Mouse (Mus musculus) CH12.LX (cell line): ENCODE measurements at regions not wholly inside any gene's neighbourhood (a gene's known extent, or its start where the extent isn't known, plus 50 kb on each side); places are given as distances from the start of the nearest gene placed in this dataset.

Experiments used
- CTCF ChIP-seq, 2 experiments: IDR thresholded peaks in 1 of 2; conservative IDR thresholded peaks in 1 of 2; 2 replicates each; pipeline ENCODE4 v1.5.1; 2011 to 2012; ENCODE audit warnings: low read depth in 2 of 2, low read length in 2 of 2, improper control_type of control experiment in 1 of 2, inconsistent platforms in 1 of 2, mild to moderate bottlenecking in 1 of 2, moderate library complexity in 1 of 2
- ELF1 ChIP-seq: IDR thresholded peaks from 2 replicates; pipeline ENCODE4 v1.6.1; 2014; ENCODE audit warnings: low read depth, mild to moderate bottlenecking, inconsistent platforms, low read length, improper control_type of control experiment
- ETS1 ChIP-seq: conservative IDR thresholded peaks from 2 replicates; pipeline ENCODE4 v1.6.1; 2012; ENCODE audit warnings: low read depth, mild to moderate bottlenecking, inconsistent platforms, low read length, improper control_type of control experiment, moderate library complexity
- KAT2A ChIP-seq: IDR thresholded peaks from 2 replicates; pipeline ENCODE4 v1.6.1; 2012; ENCODE audit warnings: low read length, improper control_type of control experiment, inconsistent platforms; ENCODE audit not compliant: insufficient replicate concordance
- MAX ChIP-seq: IDR thresholded peaks from 2 replicates; pipeline ENCODE4 v1.6.1; 2011; ENCODE audit warnings: low read length, improper control_type of control experiment
- NELFE ChIP-seq: IDR thresholded peaks from 2 replicates; pipeline ENCODE4 v1.6.1; 2011; ENCODE audit warnings: low read depth, low read length, improper control_type of control experiment
- POLR2A ChIP-seq: IDR thresholded peaks from 2 replicates; pipeline ENCODE4 v1.6.1; 2011; ENCODE audit warnings: low read depth, mild to moderate bottlenecking, improper control_type of control experiment, low read length
- SMC3 ChIP-seq: IDR thresholded peaks from 2 replicates; pipeline ENCODE4 v1.6.1; 2011; ENCODE audit warnings: low read depth, low read length, improper control_type of control experiment
- ZMIZ1 ChIP-seq: IDR thresholded peaks from 2 replicates; pipeline ENCODE4 v1.6.1; 2012; ENCODE audit warnings: low read depth, mild to moderate bottlenecking, inconsistent platforms, low read length, improper control_type of control experiment

DNA sequence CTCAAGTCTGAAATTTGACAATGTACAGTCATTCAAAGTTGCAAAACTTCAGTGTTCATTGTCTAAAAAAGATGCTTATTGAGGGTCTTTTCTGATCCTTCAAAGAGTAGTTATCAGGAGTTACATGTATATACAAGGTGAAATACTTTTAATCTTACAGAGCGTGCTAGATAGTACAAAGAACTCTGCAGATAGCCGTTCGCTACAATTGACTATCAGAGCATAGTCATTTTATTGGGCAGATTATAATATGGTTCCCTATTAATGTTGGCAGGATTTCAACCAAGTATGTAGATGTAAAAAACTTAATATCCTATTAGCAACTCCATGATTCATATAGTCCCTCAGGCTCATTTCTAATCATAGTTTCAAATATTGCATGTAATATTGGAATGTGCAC, 1114.7 kb upstream of the Cited2 start:
- no peak for TF ChIP-seq CTCF (conservative IDR thresholded peaks at IDR 0.05 in 1 of 2, IDR thresholded peaks at IDR 0.05 in 1 of 2; ENCODE audit: low read depth in 2 of 2, low read length in 2 of 2)
- TF ChIP-seq POLR2A: no peak
- TF ChIP-seq ZMIZ1: no peak
- no peak for TF ChIP-seq ETS1
- TF ChIP-seq KAT2A: no peak
- no peak for TF ChIP-seq SMC3
- TF ChIP-seq NELFE: no peak
- TF ChIP-seq MAX: no peak
- no peak for TF ChIP-seq ELF1
